Comparison of ENCODE assay signal across 33 mouse cellular contexts in the genomic region with DNA sequence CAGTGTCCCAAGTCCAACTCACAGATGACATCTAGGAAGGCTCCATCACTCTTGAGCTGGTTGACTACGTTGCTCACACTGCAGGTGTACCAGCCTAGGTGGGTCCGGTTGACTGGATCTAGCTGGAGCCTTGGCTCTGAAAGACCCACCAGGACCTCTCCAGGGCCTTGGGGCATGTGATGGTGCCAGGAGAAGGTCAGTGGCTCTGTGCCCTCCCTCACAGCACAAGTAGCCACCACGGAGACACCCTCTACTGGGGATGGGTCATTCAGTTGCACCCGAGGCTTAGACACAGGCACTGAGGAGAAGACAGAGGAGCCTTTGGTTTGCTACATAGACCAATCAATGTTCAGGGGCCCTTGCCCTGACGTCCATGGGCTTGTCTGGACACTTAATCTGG. TPM values are rescaled to one million over a fixed set of nuclear protein-coding genes. Genes with fewer than 3 reads are reported as not detected.
"Had no signal": no experiment of that assay in that cellular context is flagged by ENCODE, and none has a peak within 500 bp of the region (broad histone marks: within the 10 kb centered on the region; RNA-seq: fewer than 3 reads in every experiment).

No protein-coding gene starts in this region.

- ATAC-seq: forebrain, embryonic 13.5 days; forebrain, embryonic 14.5 days; forebrain, embryonic 15.5 days; forebrain, embryonic 16.5 days; forebrain, postnatal 0 days had no signal

- H3K9ac ChIP-seq: embryonic facial prominence, embryonic 12.5 days; embryonic facial prominence, embryonic 13.5 days; embryonic facial prominence, embryonic 15.5 days; forebrain, embryonic 13.5 days; forebrain, embryonic 15.5 days; forebrain, postnatal 0 days had no signal

- H3K27me3 ChIP-seq: embryonic facial prominence, embryonic 15.5 days; forebrain, embryonic 13.5 days; forebrain, embryonic 15.5 days had no signal

- DNase-seq: cerebellum, adult 2 months; cerebellum, adult 8-10 months; cerebellum, adult 9-10 months; cerebellum, adult 9-11 months; cerebellum, postnatal 10 days; cerebellum, postnatal 14 days; cerebellum, postnatal 25 days; cerebellum, postnatal 36 days; embryo, embryonic 11 days; forebrain, postnatal 0 days; gastrocnemius, adult 2 months; gastrocnemius, postnatal 10 days; gastrocnemius, postnatal 14 days; gastrocnemius, postnatal 25 days; gastrocnemius, postnatal 36 days; heart, adult 18-20 months; heart, adult 2 months had no signal

- H3K4me3 ChIP-seq: embryonic facial prominence, embryonic 10.5 days; embryonic facial prominence, embryonic 12.5 days; embryonic facial prominence, embryonic 13.5 days; embryonic facial prominence, embryonic 15.5 days; erythroblast, embryonic 14.5 days; forebrain, embryonic 10.5 days; forebrain, embryonic 13.5 days; forebrain, embryonic 15.5 days; gastrocnemius, adult 2 months; heart, adult 2 months; heart, embryonic 10.5 days had no signal

- H3K36me3 ChIP-seq: embryonic facial prominence, embryonic 10.5 days; embryonic facial prominence, embryonic 12.5 days; embryonic facial prominence, embryonic 13.5 days; embryonic facial prominence, embryonic 15.5 days; forebrain, embryonic 10.5 days; forebrain, embryonic 15.5 days; heart, embryonic 10.5 days had no signal

- H3K27ac ChIP-seq: embryonic facial prominence, embryonic 10.5 days; embryonic facial prominence, embryonic 12.5 days; embryonic facial prominence, embryonic 13.5 days; embryonic facial prominence, embryonic 15.5 days; forebrain, embryonic 10.5 days; forebrain, embryonic 13.5 days; forebrain, embryonic 15.5 days; gastrocnemius, adult 2 months; heart, adult 2 months; heart, embryonic 10.5 days had no signal

- H3K9me3 ChIP-seq: embryonic facial prominence, embryonic 10.5 days; embryonic facial prominence, embryonic 12.5 days; embryonic facial prominence, embryonic 13.5 days; embryonic facial prominence, embryonic 15.5 days; forebrain, embryonic 10.5 days; forebrain, embryonic 13.5 days; forebrain, embryonic 15.5 days; heart, embryonic 10.5 days had no signal

- H3K4me1 ChIP-seq: embryonic facial prominence, embryonic 15.5 days; forebrain, embryonic 13.5 days; forebrain, embryonic 15.5 days; heart, embryonic 10.5 days had no signal

- H3K4me2 ChIP-seq: embryonic facial prominence, embryonic 12.5 days; embryonic facial prominence, embryonic 13.5 days; embryonic facial prominence, embryonic 15.5 days; forebrain, embryonic 13.5 days; forebrain, embryonic 15.5 days had no signal

RNA-seq across cellular contexts. Expression of gene Gm1113, which starts 1.9 kb away (rescaled TPM):
- polyA plus RNA-seq: cerebellum, adult 2 months; cortical plate, adult 2 months; embryonic facial prominence, embryonic 10.5 days; embryonic facial prominence, embryonic 11.5 days; embryonic facial prominence, embryonic 12.5 days; embryonic facial prominence, embryonic 13.5 days; embryonic facial prominence, embryonic 14.5 days; embryonic facial prominence, embryonic 15.5 days; erythroblast, embryonic 14.5 days; forebrain, embryonic 10.5 days; forebrain, embryonic 13.5 days; forebrain, embryonic 14.5 days; forebrain, embryonic 15.5 days; forebrain, embryonic 16.5 days; forebrain, postnatal 0 days; frontal cortex, adult 2 months; gonadal fat pad, adult 2 months; heart, adult 2 months; heart, embryonic 10.5 days had no signal

RNA-seq across cellular contexts. Expression of gene Ddx25, which starts 42.1 kb away (rescaled TPM):
- polyA plus RNA-seq: erythroblast, embryonic 14.5 days had no signal
